Mouse (Mus musculus): ENCODE data around the gene Lmbr1l.

GRCm38 (mm10) chr15:98901530-98901929, 16.5 kb downstream of the Lmbr1l start:
- TF ChIP-seq CTCF (IDR thresholded peaks at IDR 0.05; ENCODE audit: insufficient read depth, low read length) (no peak), POLR2A (IDR thresholded peaks at IDR 0.05; ENCODE audit: borderline replicate concordance, extremely low read depth, low read depth, low read length) (no peak)

Measured in lung, adult 2 months (tissue).